Mouse (Mus musculus): ENCODE results near the gene Cacna1b.

The Cacna1b gene

GRCm38 (mm10) chr2:24553962-24554361 lies 209.0 kb downstream of the Cacna1b start:
- no peak for DNase-seq (ENCODE audit: low read depth, low spot score)
